Mouse (Mus musculus) midbrain, embryonic 15.5 days (tissue): ENCODE measurements around the gene Adamts6. TPM values are rescaled to one million over a fixed set of nuclear protein-coding genes. Genes with fewer than 3 reads are reported as not detected.

Source experiments
- ATAC-seq: fragments of 200-750 bp; cut with Nextera tagmentation; replicated peaks from 2 replicates; pipeline ENCODE4 v1.8.0; 2017; ENCODE audit warnings: moderate TSS enrichment
- H3K27ac ChIP-seq: fragments of 300-500 bp; sonication (generic); 2 replicates; pipeline ENCODE4 v1.5.1; 2015; ENCODE audit warnings: mild to moderate bottlenecking, inconsistent platforms
- H3K27me3 ChIP-seq: fragments of 300-500 bp; sonication (generic); replicated peaks from 2 replicates; pipeline ENCODE4 v1.6.1; 2015; ENCODE audit warnings: inconsistent platforms
- H3K36me3 ChIP-seq: fragments of 300-500 bp; sonication (generic); replicated peaks from 2 replicates; pipeline ENCODE4 v1.6.1; 2015; ENCODE audit warnings: inconsistent platforms
- H3K4me1 ChIP-seq: fragments of 300-500 bp; sonication (generic); 2 replicates; pipeline ENCODE4 v1.6.1; 2015; ENCODE audit warnings: inconsistent platforms
- H3K4me2 ChIP-seq: fragments of 300-500 bp; sonication (generic); 2 replicates; pipeline ENCODE4 v1.6.1; 2015; ENCODE audit warnings: inconsistent platforms, mild to moderate bottlenecking, moderate library complexity
- H3K4me3 ChIP-seq: fragments of 300-500 bp; sonication (generic); 2 replicates; pipeline ENCODE4 v1.5.1; 2015; ENCODE audit warnings: mild to moderate bottlenecking, inconsistent platforms
- H3K9ac ChIP-seq: fragments of 300-500 bp; sonication (generic); 2 replicates; pipeline ENCODE4 v1.6.1; 2015; ENCODE audit warnings: mild to moderate bottlenecking, inconsistent platforms
- H3K9me3 ChIP-seq: fragments of 300-500 bp; sonication (generic); 2 replicates; pipeline ENCODE4 v1.6.1; 2016; ENCODE audit warnings: inconsistent platforms
- whole genome bisulfite sequencing: fragments of 180-500 bp; shearing (Covaris S2); methylation state at CpG from one replicate; pipeline ENCODE4 v1.1.7; 2015; ENCODE audit warnings: mixed read lengths; 5-methylcytosine and 5-hydroxymethylcytosine counted together
- polyA plus RNA-seq: library from polyadenylated mRNA; unstranded; fragments of >200 nt; fragmentation: Nextera tagmentation; extraction: Ambion mirVana; gene quantifications from 2 replicates; pipeline ENCODE4 v1.2.1, GENCODE M21; 2015

Gene Adamts6
- polyA plus RNA-seq, 1 experiment from 2014 or later = 1.8 TPM

GRCm38 (mm10) chr13:104393427-104394356 is 106.1 kb downstream of the Adamts6 start:
- Histone ChIP-seq H3K4me1 (no peaks in the 10 kb centered on the region), H3K9me3 (no peaks in the 10 kb centered on the region), H3K9ac (no peak overlapping the region), H3K36me3 (no peaks in the 10 kb centered on the region), H3K27ac (no peak overlapping the region), H3K4me3 (no peak overlapping the region), H3K27me3 (no peaks in the 10 kb centered on the region), H3K4me2 (no peak overlapping the region)
- WGBS = 90% methylated on average over 8 of the region's 8 CpGs
- no peak for ATAC-seq

GRCm38 (mm10) chr13:104397814-104398213 is 110.2 kb downstream of the Adamts6 start:
- Histone ChIP-seq H3K27ac (no peak overlapping the region), H3K27me3 (no peaks in the 10 kb centered on the region), H3K36me3 (no peaks in the 10 kb centered on the region), H3K4me2 (no peak overlapping the region), H3K4me3 (no peak overlapping the region), H3K9me3 (no peaks in the 10 kb centered on the region), H3K9ac (no peak overlapping the region), H3K4me1 (no peaks in the 10 kb centered on the region)
- no peak for ATAC-seq
- 44% methylated on average over 8 of the region's 8 CpGs for WGBS

- Histone ChIP-seq H3K27me3 (no peaks in the 10 kb centered on the region), H3K4me1 (no peaks in the 10 kb centered on the region), H3K9me3 (no peaks in the 10 kb centered on the region), H3K4me2 (no peak overlapping the region), H3K36me3 (no peaks in the 10 kb centered on the region), H3K27ac (no peak overlapping the region), H3K9ac (no peak overlapping the region; the same call in 1 of the 2 replicates), H3K4me3 (no peak overlapping the region)
- WGBS = 94% methylated on average over 2 of the region's 2 CpGs
- no peak for ATAC-seq
These were observed 145.1 kb downstream of the Adamts6 start for GRCm38 (mm10) chr13:104432734-104433133.

DNA sequence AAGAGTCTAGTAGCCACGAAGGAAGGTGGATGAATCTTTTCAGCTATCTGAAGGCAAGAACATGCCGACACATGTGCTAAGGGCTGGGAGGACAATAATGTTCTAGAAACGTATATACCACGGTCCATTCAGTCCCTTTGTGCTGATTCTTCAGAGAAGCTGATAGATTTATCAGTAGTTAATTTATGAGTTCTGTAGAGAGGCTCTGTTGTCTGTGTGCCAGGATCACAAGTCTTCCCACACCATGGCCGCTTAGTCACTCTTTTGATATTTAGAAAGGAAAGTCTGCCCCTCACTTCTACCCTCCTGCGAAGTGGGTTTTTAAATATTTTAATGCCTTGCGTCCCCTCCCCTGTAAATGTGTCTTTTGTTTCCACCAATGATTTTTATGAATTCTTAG is 154.9 kb downstream of the Adamts6 start:
- ATAC-seq = no peak
- 95% methylated on average over 7 of the region's 7 CpGs for WGBS
- H3K27ac ChIP-seq = no peak overlapping the region

GRCm38 (mm10) chr13:104445437-104445836 is 157.8 kb downstream of the Adamts6 start:
- no peaks in the 10 kb centered on the region for H3K4me1 ChIP-seq
- whole genome bisulfite sequencing = 64% methylated on average over 1 of the region's 1 CpGs
- no peaks in the 10 kb centered on the region for H3K36me3 ChIP-seq
- no peak overlapping the region for H3K4me2 ChIP-seq
- ATAC-seq = no peak
- no peaks in the 10 kb centered on the region for H3K27me3 ChIP-seq
- no peaks in the 10 kb centered on the region for H3K9me3 ChIP-seq
- H3K4me3 ChIP-seq = no peak overlapping the region
- no peak overlapping the region for H3K9ac ChIP-seq
- H3K27ac ChIP-seq = no peak overlapping the region

More for the DNA sequence above, 154.9 kb downstream of the Adamts6 start:
- Histone ChIP-seq H3K4me2 (no peak overlapping the region), H3K36me3 (no peaks in the 10 kb centered on the region), H3K27me3 (no peaks in the 10 kb centered on the region), H3K9me3 (no peaks in the 10 kb centered on the region), H3K9ac (no peak overlapping the region), H3K4me3 (no peak overlapping the region), H3K4me1 (no peaks in the 10 kb centered on the region)

DNA sequence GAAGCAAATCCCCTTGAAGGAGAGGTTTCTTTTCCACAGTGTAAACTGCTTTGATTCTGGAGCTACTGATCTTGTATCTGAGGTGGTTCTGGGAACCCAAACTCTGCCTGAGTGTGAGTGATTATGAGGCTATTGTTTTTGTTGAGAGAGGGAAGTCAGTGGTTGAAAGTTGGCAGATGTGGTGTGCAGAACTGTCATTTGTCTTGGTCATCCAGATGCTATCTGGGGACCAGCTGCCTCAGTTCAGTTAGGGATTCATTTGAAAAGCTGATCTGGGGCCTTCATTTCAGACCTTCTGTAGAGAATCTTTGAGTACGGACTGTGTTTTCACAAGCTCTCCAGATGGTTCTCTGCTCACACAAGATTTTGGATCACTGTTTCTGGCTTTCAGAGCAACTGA is 159.3 kb downstream of the Adamts6 start:
- H3K9ac ChIP-seq = no peak overlapping the region
- H3K36me3 ChIP-seq = no peaks in the 10 kb centered on the region
- H3K4me2 ChIP-seq = no peak overlapping the region
- ATAC-seq = no peak
- no peak overlapping the region for H3K27ac ChIP-seq
- H3K4me3 ChIP-seq = no peak overlapping the region
- H3K27me3 ChIP-seq = no peaks in the 10 kb centered on the region
- no peaks in the 10 kb centered on the region for H3K9me3 ChIP-seq
- WGBS = 97% methylated on average over 1 of the region's 1 CpGs
- no peaks in the 10 kb centered on the region for H3K4me1 ChIP-seq

GRCm38 (mm10) chr13:104447470-104447869 is 159.8 kb downstream of the Adamts6 start:
- no peak for ATAC-seq
- Histone ChIP-seq H3K27ac (no peak overlapping the region), H3K4me3 (no peak overlapping the region), H3K27me3 (no peaks in the 10 kb centered on the region), H3K4me2 (no peak overlapping the region), H3K9me3 (no peaks in the 10 kb centered on the region), H3K36me3 (no peaks in the 10 kb centered on the region), H3K4me1 (no peaks in the 10 kb centered on the region), H3K9ac (no peak overlapping the region)

GRCm38 (mm10) chr13:104448349-104448748 is 160.7 kb downstream of the Adamts6 start:
- Histone ChIP-seq H3K36me3 (no peaks in the 10 kb centered on the region), H3K27me3 (no peaks in the 10 kb centered on the region), H3K9ac (no peak overlapping the region), H3K9me3 (no peaks in the 10 kb centered on the region), H3K4me3 (no peak overlapping the region), H3K4me2 (no peak overlapping the region), H3K4me1 (no peaks in the 10 kb centered on the region), H3K27ac (no peak overlapping the region)
- 97% methylated on average over 1 of the region's 1 CpGs for WGBS
- ATAC-seq = no peak

- WGBS = 88% methylated on average over 1 of the region's 1 CpGs
- Histone ChIP-seq H3K9ac (no peak overlapping the region), H3K27ac (no peak overlapping the region), H3K27me3 (no peaks in the 10 kb centered on the region), H3K4me2 (no peak overlapping the region), H3K9me3 (no peaks in the 10 kb centered on the region), H3K36me3 (no peaks in the 10 kb centered on the region), H3K4me1 (no peaks in the 10 kb centered on the region), H3K4me3 (no peak overlapping the region)
- no peak for ATAC-seq
These were observed 165.8 kb downstream of the Adamts6 start for GRCm38 (mm10) chr13:104453271-104453974.

DNA sequence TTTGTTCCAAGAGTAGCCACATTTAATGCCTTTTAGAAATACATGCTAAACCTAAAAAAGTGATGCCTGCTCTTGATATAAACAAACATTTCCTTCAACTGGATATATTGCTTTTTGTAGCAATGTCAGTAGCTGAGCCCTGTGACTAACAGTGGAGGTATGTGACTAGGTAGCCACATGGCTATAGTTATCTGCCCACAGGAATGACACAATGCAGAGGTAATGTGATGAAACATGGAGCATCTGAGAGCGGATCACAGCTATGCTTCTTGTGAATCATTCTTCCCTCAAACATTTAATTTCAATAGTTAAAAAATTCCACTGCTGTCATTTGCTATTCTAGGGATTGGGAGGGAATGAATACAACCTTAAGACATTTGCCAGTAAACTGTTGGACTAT is 172.7 kb downstream of the Adamts6 start:
- Histone ChIP-seq H3K4me1 (no peaks in the 10 kb centered on the region), H3K9me3 (no peaks in the 10 kb centered on the region), H3K27me3 (no peaks in the 10 kb centered on the region), H3K27ac (no peak overlapping the region), H3K4me2 (no peak overlapping the region), H3K36me3 (no peaks in the 10 kb centered on the region), H3K9ac (no peak overlapping the region), H3K4me3 (no peak overlapping the region)
- 86% methylated on average over 1 of the region's 1 CpGs for WGBS
- no peak for ATAC-seq

- H3K9me3 ChIP-seq = no peaks in the 10 kb centered on the region
- H3K4me1 ChIP-seq = no peaks in the 10 kb centered on the region
- ATAC-seq = no peak
- 67% methylated on average over 1 of the region's 1 CpGs for WGBS
- H3K27ac ChIP-seq = no peak overlapping the region
- H3K27me3 ChIP-seq = no peaks in the 10 kb centered on the region
- no peaks in the 10 kb centered on the region for H3K36me3 ChIP-seq
- no peak overlapping the region for H3K4me3 ChIP-seq
- H3K4me2 ChIP-seq = no peak overlapping the region
- H3K9ac ChIP-seq = no peak overlapping the region
These were observed 180.4 kb downstream of the Adamts6 start for GRCm38 (mm10) chr13:104468061-104468460.

DNA sequence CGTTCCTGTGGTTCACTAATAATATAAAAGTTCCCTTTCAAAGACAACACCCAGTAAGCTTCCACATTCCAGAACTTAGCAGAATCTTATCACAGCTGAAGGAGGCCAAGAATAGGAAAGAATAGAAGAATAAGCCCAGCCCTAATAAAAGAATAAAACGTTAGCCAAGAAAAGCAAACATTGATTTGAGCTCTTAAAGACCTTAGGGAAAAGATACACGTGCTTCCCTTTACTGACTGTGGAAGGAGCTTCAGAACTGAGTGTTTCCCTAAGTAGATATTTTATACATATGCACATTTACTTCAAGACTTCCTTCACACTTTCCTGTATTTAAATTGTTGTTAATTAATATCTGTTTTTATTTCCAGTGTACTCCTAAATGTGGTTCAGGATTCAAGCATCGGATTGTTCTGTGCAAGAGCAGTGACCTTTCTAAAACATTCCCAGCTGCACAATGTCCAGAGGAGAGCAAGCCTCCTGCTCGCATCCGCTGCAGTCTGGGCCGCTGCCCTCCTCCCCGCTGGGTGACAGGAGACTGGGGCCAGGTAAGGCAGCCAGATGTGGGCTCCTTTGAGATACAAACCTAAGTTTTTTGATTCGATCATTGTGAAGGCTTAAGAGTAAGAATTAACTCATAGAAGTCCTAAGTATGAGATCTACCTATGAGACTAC is 188.8 kb downstream of the Adamts6 start:
- no peak for ATAC-seq
- no peaks in the 10 kb centered on the region for H3K9me3 ChIP-seq
- H3K36me3 ChIP-seq = no peaks in the 10 kb centered on the region
- H3K4me3 ChIP-seq = no peak overlapping the region
- no peak overlapping the region for H3K27ac ChIP-seq
- H3K4me2 ChIP-seq = no peak overlapping the region
- H3K9ac ChIP-seq = no peak overlapping the region
- H3K4me1 ChIP-seq = no peaks in the 10 kb centered on the region
- WGBS = 83% methylated on average over 9 of the region's 9 CpGs
- no peaks in the 10 kb centered on the region for H3K27me3 ChIP-seq
